Mouse (Mus musculus) heart, postnatal 4 days (tissue): ENCODE data around the gene Rab37. TPM values are rescaled to one million over a fixed set of nuclear protein-coding genes. Genes with fewer than 3 reads are reported as not detected.

Source experiments
- DNase-seq: peaks from one replicate; pipeline ENCODE4 v3.0.0; 2021
- total RNA-seq, 2 experiments: library from RNA; stranded (reverse); gene quantifications; 2 replicates each; pipeline ENCODE4 v1.2.3; 2021

Gene Rab37
- total RNA-seq, result 1 to 10 TPM; 1.0 to 1.1 TPM

- peak; percentile 31 for DNase-seq
Observed at GRCm38 (mm10) chr11:115091362-115091901, at the start of gene Rab37. Gene Rab37 (plus strand): TSS chr11:115091431.

GRCm38 (mm10) chr11:115048259-115048658, 43.0 kb upstream of the Rab37 start, which contains the start of gene Cd300ld3:
Gene Cd300ld3 (minus strand): TSS chr11:115048409.
- DNase-seq, result no peak

GRCm38 (mm10) chr11:115049282-115049895, 41.8 kb upstream of the Rab37 start:
- no peak for DNase-seq

DNA sequence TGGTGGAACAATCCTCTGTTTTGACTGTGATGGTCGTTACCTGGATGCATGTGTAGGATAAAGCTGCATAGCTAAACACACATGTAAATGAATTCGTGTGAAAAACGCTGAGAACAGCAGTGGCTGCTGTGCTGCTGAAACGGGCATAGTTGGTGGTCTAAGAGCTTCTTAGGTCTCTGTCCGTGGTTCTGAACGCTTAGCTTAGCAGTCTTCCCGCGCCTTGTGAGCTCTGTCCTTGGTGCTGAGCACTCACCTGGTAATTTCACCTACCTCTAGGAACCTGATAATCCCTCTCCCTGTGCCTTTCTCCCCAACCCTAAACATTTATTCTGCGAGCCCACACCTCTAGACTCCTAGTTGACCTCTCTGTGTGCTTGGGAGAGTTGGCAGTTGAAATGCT, 39.0 kb upstream of the Rab37 start:
- DNase-seq, result peak; percentile 65

- DNase-seq, result no peak
Observed at GRCm38 (mm10) chr11:115052991-115053390, 38.2 kb upstream of the Rab37 start.

DNA sequence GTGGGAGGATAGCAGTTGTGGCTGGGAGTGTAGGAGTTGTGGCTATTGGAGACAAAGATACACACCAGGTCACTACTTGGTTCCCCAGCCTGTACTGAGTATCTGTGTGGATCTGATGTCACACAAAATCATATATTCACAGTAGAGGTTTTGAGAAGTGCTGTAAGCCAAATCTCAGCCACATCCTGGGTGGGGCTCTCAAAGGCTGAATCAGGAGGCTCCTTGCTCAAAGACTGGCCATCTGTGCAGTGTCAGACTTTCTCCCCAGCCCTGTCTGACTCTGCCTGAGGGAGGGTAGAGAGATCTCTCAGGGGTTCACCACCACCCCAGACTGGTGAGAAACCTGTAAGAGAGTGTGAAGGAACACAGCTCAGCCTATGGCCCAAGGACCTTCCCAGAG, 36.7 kb upstream of the Rab37 start:
- no peak for DNase-seq

GRCm38 (mm10) chr11:115058701-115059100, 32.5 kb upstream of the Rab37 start:
- no peak for DNase-seq

GRCm38 (mm10) chr11:115059797-115060196, 31.4 kb upstream of the Rab37 start:
- DNase-seq, result no peak

GRCm38 (mm10) chr11:115062077-115062476, 29.2 kb upstream of the Rab37 start, which contains the start of gene Cd300e:
Gene Cd300e (minus strand): TSS chr11:115062177.
- DNase-seq, result no peak

DNA sequence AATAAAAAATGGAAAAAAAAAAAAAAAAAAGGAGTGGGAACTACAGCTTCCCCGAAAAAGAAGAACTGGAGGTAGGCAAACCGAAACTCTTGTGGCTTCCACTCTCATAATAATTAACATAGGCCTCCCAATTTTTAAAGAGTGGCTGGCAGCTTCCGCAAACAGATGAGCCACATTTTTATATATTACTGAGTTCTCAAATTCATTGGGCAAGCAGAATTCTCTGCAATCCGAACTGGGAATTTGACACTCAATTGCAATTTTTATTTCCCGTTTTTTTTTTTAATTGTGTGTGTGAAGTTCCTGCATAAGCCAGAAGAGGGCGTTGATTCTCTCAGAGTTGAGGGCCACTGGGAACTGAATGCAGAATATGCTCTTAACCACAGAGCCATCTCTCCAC, 24.5 kb upstream of the Rab37 start:
- no peak for DNase-seq

DNA sequence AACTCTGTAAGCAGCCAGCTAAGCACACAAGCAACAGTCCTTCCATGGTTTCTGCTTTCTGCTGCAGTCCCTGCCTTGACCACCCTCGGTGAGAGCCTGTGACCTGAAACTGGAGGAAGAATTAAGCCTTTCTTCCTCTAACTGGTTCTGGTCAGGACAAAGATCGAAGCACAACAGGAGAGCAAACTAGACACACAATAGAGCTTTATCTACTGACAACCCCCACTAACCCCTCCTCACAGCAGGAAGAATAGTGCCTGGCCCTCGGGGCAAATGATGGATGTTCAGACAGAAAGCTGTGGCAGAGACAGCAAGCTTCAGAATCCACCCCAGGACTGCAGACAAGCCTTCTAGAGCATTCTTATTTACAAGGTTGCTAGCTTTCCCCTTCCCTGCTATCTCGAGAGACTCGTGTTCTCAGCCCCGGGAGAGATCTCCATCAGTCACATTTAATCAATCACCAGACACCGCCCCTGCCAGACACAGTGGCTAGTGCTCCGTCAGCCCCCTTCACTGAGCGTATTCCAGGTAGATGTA, 20.1 kb upstream of the Rab37 start:
- no peak for DNase-seq

- peak; percentile 46 for DNase-seq
Observed at GRCm38 (mm10) chr11:115071631-115072294, 19.5 kb upstream of the Rab37 start.

DNA sequence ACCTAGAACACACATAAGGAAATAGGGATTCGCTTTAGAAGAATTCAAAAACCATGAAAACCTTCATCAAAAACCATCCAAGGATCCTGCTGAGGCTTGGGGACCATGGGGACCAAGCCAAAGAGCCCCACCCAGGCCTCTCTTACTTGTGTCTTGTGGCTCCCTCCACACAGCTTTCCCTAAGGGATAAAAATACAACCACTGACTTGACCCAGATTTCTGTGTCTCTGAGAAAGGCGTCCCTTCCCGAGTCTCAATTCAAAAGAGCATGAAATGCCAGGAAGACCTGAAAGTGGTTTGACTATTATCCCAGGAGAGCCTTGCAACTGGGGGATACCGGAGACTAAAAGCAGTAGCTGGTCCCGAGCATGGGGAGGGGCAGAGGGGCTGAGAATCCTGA, 18.2 kb upstream of the Rab37 start:
- DNase-seq, result no peak

DNA sequence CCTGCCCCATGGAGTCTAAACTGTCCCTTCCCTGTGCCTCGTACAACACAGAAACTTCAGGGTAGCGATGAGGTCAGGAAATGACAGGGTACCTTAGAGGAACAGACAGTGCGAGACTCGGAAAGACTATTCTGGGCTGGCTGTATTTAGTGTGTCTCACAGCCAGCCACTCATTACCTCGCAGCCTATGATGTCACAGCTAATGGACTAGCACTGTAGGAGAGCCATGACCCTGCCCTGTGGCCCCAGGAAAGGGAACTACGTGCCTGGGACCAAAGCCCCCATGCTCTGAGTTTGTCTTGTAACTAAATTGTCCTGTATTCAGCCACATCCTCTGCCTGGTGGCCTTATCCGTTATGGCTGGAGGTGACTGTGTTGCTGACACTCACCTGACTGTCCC, 15.8 kb upstream of the Rab37 start:
- no peak for DNase-seq

DNA sequence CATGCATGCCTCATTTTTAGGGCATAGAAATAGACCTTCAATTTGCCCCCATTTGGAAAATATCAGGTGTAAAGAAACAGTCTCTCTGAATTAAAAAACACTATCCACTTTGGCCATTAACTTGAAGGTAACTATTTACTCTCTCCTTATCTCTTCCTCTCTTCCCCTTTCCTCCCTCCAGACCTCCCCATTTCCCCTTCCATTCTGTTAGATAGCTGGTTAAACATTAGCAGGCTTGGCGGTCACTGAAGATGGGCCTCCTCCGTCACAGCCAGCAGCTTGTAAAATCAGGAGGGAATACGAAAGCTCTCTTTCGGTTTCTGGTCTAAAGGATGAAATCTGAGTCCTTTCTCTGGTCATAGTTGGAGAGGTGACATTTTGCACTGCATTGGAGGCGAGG, 15.4 kb upstream of the Rab37 start:
- no peak for DNase-seq

DNA sequence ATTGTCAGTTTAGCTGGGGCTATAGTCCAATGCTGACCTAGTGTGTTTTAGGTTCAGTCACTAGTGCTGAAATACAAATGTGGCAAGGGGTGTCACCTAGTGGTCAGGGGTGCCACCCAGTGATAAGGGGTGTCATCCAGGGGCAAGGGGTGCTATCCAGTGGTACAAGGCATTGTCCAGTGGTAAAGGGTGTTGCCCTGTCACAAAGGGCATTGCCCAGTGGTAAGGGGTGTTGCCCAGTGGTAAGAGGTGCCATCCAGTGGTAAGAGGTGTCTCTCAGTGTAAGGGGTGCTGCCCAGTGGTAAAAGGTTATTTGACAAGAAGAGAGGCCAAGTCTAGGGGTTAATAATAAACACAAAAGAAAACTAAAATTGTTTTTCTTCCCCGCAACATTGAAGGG, 13.8 kb upstream of the Rab37 start:
- no peak for DNase-seq

- no peak for DNase-seq
Observed at GRCm38 (mm10) chr11:115078680-115079079, 12.6 kb upstream of the Rab37 start.

GRCm38 (mm10) chr11:115080886-115081285, 10.3 kb upstream of the Rab37 start:
- DNase-seq, result peak; percentile 52

- no peak for DNase-seq
Observed at GRCm38 (mm10) chr11:115081373-115081772, 9.9 kb upstream of the Rab37 start.

DNA sequence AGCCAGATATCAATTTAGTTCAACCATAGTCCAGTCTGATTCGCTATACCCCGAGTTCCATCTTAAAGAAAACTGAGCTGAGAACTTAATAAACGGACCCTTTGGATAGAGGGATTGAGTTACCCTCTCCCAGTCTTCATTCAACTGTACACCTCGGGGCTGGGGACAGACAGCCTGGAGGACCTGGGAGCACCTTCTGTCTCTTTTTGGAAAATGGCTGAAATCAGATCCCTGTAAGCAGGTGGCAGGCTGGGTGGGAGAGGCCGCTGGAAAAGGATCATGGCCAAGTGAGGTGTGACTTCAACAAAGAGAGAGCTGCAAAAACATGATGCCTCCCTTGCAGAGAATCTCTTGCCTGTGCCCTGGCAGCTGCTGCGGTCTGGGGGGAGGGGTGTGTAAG, 9.0 kb upstream of the Rab37 start:
- no peak for DNase-seq

GRCm38 (mm10) chr11:115083376-115084139, 7.7 kb upstream of the Rab37 start:
- peak; percentile 85 for DNase-seq

- DNase-seq, result no peak
Observed at GRCm38 (mm10) chr11:115084595-115084994, 6.6 kb upstream of the Rab37 start.

- DNase-seq, result no peak
Observed at GRCm38 (mm10) chr11:115085064-115085463, 6.2 kb upstream of the Rab37 start.
